Mouse (Mus musculus) spleen, adult 2 months (tissue): ENCODE measurements around the gene Erfe. TPM values are rescaled to one million over a fixed set of nuclear protein-coding genes. Genes with fewer than 3 reads are reported as not detected.

ENCODE experiments used
- DNase-seq, 2 experiments: peaks; one replicate each; pipeline versions ENCODE4 v3.0.0 to v3.0.0-alpha.2; 2012 to 2021; ENCODE audit warnings: low spot score in 2 of 2, low read depth in 1 of 2
- H3K27ac ChIP-seq: fragments of 200-500 bp; 2 replicates; pipeline ENCODE4 v1.5.1; 2012; ENCODE audit warnings: low read length, inconsistent platforms; ENCODE audit not compliant: insufficient read depth
- H3K27me3 ChIP-seq: fragments of 200-500 bp; 2 replicates; pipeline ENCODE4 v1.6.1; 2012; ENCODE audit warnings: mild to moderate bottlenecking, moderate library complexity, low read length, inconsistent platforms; ENCODE audit not compliant: control insufficient read depth, insufficient read depth
- H3K36me3 ChIP-seq: fragments of 200-500 bp; 2 replicates; pipeline ENCODE4 v1.6.1; 2012; ENCODE audit warnings: mild to moderate bottlenecking, low read length, inconsistent platforms; ENCODE audit not compliant: control insufficient read depth, insufficient read depth
- H3K4me1 ChIP-seq: fragments of 200-500 bp; 2 replicates; pipeline ENCODE4 v1.6.1; 2011; ENCODE audit warnings: inconsistent platforms; ENCODE audit not compliant: control insufficient read depth, insufficient read depth, insufficient read length
- H3K4me3 ChIP-seq: fragments of 200-500 bp; 2 replicates; pipeline ENCODE4 v1.5.1; 2011; ENCODE audit warnings: mild to moderate bottlenecking, inconsistent platforms; ENCODE audit not compliant: insufficient read depth, insufficient read length; ENCODE audit errors: extremely low read depth
- CTCF ChIP-seq: fragments of 200-500 bp; IDR thresholded peaks from 2 replicates; pipeline ENCODE4 v1.5.1; 2011; ENCODE audit warnings: mild to moderate bottlenecking, inconsistent platforms; ENCODE audit not compliant: insufficient read depth, insufficient read length, insufficient replicate concordance; ENCODE audit errors: extremely low read depth
- POLR2A ChIP-seq: fragments of 200-500 bp; IDR thresholded peaks from 2 replicates; pipeline ENCODE4 v1.6.1; 2011; ENCODE audit warnings: low read depth, low read length, inconsistent platforms
- WGBS: fragments of 180-500 bp; shearing (Covaris S2); methylation state at CpG from one replicate; pipeline ENCODE4 v1.1.7; 2018; 5-methylcytosine and 5-hydroxymethylcytosine counted together
- polyA plus RNA-seq: library from polyadenylated mRNA; depleted of rRNA; stranded (reverse); fragments of >200 nt; gene quantifications from 2 replicates; pipeline ENCODE4 v1.2.3, GENCODE M21; 2012

The Erfe gene
- polyA plus RNA-seq, 1 experiment = 0.51 TPM

DNA sequence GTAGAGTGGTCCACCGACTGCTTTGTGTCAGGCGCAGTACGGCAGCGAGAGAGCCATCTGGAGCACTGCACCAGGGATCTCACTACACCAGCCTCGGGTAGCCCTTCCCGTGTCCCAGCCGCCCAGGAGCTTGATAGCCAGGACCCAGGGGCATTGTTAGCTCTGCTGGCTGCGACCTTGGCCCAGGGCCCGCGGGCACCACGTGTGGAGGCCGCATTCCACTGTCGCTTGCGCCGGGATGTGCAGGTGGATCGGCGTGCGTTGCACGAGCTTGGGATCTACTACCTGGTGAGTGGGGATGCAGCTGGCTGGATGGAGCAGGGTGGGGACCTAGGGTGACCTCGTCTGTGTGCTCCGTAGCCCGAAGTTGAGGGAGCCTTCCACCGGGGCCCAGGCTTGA is 3.8 kb downstream of the Erfe start:
- no peaks in the 10 kb centered on the region; the same call in none of the 2 replicates for H3K4me1 ChIP-seq
- H3K36me3 ChIP-seq = peaks cover 13% of the 10 kb centered on the region
- 93% methylated on average over 23 of the region's 23 CpGs for WGBS
- no peak for DNase-seq
- H3K27ac ChIP-seq = no peak overlapping the region
- H3K27me3 ChIP-seq = peaks cover 3% of the 10 kb centered on the region; the same call in 1 of the 2 replicates
- TF ChIP-seq POLR2A = no peak
- TF ChIP-seq CTCF = no peak
- H3K4me3 ChIP-seq = no peak overlapping the region

DNA sequence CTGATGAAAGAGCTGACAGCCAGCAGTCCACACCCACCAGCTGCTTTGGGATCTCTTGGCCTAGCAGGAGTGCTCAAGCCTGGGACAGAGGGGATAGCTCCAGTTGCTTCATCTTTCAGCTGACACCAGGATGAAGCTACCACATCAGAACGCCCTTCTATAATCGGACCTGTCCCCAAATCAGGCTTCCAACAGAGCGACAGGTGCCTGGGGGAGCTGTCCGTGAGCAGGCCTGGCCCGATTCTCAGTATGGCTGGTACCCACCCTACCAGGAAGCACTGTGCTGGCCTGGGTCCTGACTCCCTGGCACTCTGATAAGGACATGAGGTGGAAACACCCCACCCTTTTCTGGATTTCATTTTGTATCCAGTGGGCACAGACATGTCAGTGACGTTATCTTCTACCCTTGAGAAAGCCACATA is 7.2 kb downstream of the Erfe start:
- Histone ChIP-seq H3K36me3 (peaks cover 39% of the 10 kb centered on the region), H3K27ac (no peak overlapping the region)
- WGBS = 92% methylated on average over 6 of the region's 6 CpGs

DNA sequence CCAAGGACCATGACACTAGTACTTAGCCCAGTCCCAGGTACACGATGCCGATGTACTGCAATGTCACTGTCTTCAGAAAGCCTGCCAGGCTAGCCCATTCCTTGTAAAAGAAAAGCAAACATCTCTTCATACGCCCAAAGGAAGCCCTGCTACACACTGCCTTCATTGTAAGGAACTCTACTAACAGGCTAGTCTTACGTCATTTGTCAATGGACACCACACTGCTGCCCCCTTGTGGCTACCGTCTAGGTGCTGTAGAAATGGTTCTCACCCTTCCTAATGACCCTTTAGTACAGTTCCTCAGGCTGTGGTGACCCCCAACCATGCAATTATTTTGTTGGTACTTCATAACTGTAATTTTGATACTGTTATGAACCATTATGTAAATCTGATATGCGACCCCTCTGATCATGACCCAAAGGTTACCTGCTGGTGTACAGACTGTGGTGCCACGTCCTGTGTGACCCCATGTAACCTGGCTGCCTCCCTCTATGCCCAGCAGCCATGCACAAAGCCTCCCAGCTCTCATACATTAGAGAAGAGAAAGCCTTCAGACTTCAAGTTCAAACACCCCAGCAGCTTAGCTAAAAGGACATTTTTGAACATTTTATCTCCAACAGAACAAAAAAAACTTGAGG is 14.3 kb downstream of the Erfe start:
- Histone ChIP-seq H3K36me3 (peaks cover 58% of the 10 kb centered on the region), H3K4me1 (no peaks in the 10 kb centered on the region), H3K27me3 (no peaks in the 10 kb centered on the region), H3K27ac (no peak overlapping the region), H3K4me3 (no peak overlapping the region)
- peak; percentile 26 to 63 for DNase-seq
- WGBS = 72% methylated on average over 7 of the region's 7 CpGs
- TF ChIP-seq POLR2A (no peak), CTCF (peak; percentile 53; the same call in 1 of the 2 replicates)

More for the DNA sequence above, 7.2 kb downstream of the Erfe start:
- H3K4me3 ChIP-seq = no peak overlapping the region
- H3K4me1 ChIP-seq = no peaks in the 10 kb centered on the region
- TF ChIP-seq POLR2A = no peak
- no peak for DNase-seq
- H3K27me3 ChIP-seq = no peaks in the 10 kb centered on the region

DNA sequence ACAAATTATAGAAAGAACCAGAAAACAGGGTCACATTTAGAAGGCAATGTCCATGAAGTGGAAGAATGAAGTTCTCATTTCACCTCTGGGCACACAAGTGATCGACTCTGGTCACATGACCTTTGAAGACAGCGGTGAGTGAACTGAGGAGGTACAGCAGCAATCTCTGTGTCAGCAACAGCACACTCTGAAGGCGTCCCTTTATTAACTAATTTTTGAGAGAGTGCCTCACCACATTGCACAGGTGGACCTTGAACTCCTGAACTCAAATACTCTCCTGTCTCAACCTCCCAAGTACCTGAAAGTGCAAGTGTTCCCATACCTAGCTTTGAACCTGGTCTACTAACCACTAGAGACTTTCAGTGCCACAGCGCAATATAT is 14.9 kb downstream of the Erfe start:
- Histone ChIP-seq H3K4me1 (no peaks in the 10 kb centered on the region), H3K27me3 (no peaks in the 10 kb centered on the region), H3K36me3 (peaks cover 56% of the 10 kb centered on the region), H3K4me3 (no peak overlapping the region), H3K27ac (no peak overlapping the region)
- TF ChIP-seq CTCF (no peak), POLR2A (no peak)
- WGBS = 95% methylated on average over 4 of the region's 4 CpGs
- no peak for DNase-seq

DNA sequence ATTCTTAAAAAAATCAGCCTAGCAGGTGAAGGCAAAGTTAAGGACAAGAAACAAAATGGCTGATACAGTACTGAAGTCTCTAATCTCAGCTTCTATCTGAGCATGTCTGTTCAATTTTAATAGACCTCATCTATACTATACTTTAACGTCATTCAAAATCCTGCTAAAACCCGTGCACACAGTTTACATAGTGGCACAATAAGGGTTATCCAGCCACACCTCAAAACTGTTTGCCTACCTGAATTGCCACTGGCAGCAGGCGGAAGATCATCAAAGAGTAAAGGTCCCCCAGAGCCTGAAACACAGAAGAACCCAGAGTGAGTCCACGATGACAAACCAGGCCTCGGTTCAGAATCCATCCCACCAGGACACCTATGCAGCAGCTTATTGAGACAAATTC is 24.1 kb downstream of the Erfe start:
- no peak for DNase-seq
- no peak overlapping the region for H3K27ac ChIP-seq
- H3K4me3 ChIP-seq = no peak overlapping the region
- 94% methylated on average over 5 of the region's 5 CpGs for WGBS
- no peaks in the 10 kb centered on the region for H3K27me3 ChIP-seq
- peaks cover 22% of the 10 kb centered on the region for H3K36me3 ChIP-seq
- TF ChIP-seq CTCF (no peak), POLR2A (no peak)
- no peaks in the 10 kb centered on the region for H3K4me1 ChIP-seq

DNA sequence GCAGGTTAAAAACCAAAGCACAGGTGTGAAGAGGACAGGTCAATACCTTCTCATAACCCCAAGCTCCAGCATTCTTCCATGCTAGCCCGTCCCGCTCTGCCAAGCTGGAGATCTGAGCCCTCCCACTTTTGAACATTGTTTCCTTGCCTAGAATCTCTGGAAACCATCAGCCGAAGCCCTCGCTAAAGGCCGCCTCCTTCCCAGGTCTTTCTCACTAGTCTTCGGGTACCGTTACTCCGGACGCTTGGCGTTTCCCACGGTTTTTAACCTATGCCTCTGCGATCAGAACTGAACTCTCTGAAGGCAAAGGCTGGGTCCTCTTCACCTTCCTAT is 31.7 kb downstream of the Erfe start:
- H3K36me3 ChIP-seq = no peaks in the 10 kb centered on the region; the same call in 1 of the 2 replicates
- H3K27me3 ChIP-seq = no peaks in the 10 kb centered on the region
- H3K4me3 ChIP-seq = peak overlapping the region; percentile 99
- DNase-seq = no peak
- peaks cover 6% of the 10 kb centered on the region; the same call in 1 of the 2 replicates for H3K4me1 ChIP-seq
- H3K27ac ChIP-seq = peak overlapping the region; percentile 58
- TF ChIP-seq CTCF (no peak), POLR2A (no peak)
- 2% methylated on average over 12 of the region's 12 CpGs for WGBS

DNA sequence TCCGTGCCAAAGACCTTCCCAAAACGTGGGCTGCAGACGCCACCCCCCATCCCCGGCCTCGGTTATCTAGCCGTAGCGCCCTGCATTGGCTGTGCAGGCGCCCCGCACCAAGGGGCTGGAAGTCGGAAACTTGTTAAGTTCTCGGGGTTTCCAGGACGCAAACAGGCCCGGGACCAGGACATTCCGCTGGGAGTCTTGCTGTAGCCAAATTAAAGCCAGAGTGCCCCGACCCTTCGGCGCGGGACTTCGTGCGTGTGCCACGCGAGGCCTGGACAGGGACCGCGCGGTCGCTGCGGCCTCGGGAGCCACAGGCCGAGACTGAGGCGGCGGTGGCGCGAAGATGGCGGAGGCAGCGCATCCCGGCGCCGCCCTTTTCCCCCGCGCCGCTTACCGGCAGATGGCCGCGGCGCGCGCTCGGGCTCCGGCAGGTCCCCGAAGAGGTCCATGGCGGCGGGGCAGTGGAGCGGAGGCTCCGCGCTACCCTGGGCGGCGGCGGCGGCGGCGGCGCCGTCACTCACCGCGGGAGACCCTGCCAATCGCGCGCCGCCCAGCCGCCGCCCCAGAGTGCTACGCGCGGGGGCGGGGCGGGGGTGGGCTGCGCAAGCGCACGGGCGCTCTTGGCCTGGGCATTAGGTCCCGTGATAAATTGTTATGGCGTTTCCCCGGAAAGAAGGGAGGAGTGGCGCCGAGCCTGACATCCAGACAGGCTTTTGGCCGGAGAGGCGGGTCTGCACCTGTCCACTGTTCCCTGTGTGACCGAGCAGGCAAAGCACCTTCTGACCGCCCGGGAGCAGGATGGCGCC is 32.2 kb downstream of the Erfe start, which contains the start of gene Ilkap:
TSS of gene Ilkap (minus strand) at position 556 of the 803 bp plus-strand sequence.
- Histone ChIP-seq H3K4me3 (peak within 1 kb of the TSS; percentile 99), H3K4me1 (peaks cover 6% of the 10 kb centered on the region; the same call in 1 of the 2 replicates), H3K27me3 (no peaks in the 10 kb centered on the region), H3K27ac (peak within 1 kb of the TSS; percentile 91), H3K36me3 (no peaks in the 10 kb centered on the region; the same call in 1 of the 2 replicates)
- peak; percentile 70 for DNase-seq
- TF ChIP-seq POLR2A (peak; percentile 68; the same call in 1 of the 2 replicates), CTCF (no peak)
- WGBS = under 1% methylated on average over 65 of the region's 91 CpGs
